Mouse (Mus musculus): Measurements from ENCODE around the gene Upp2. TPM values are rescaled to one million over a fixed set of nuclear protein-coding genes. Genes with fewer than 3 reads are reported as not detected.

Upp2 gene
- polyA plus RNA-seq, 1 experiment = 41.1 TPM

- Histone ChIP-seq H3K4me1 (ENCODE audit: control insufficient read depth, insufficient read depth, low read length) (peaks cover 4% of the 10 kb centered on the region; the same call in 1 of the 2 replicates), H3K27ac (ENCODE audit: insufficient read depth, low read length) (no peak overlapping the region), H3K4me3 (ENCODE audit: insufficient read depth, low read length) (no peak overlapping the region)
- no peak for TF ChIP-seq CTCF (IDR thresholded peaks at IDR 0.05; ENCODE audit: extremely low read depth, insufficient read depth, low read length)
- TF ChIP-seq POLR2A (IDR thresholded peaks at IDR 0.05; ENCODE audit: extremely low read depth, insufficient read depth, low read length) = no peak
Measured at GRCm38 (mm10) chr2:58597556-58597955, 30.5 kb downstream of the Upp2 start.

- Histone ChIP-seq H3K4me1 (ENCODE audit: control insufficient read depth, insufficient read depth, low read length) (peaks cover 4% of the 10 kb centered on the region; the same call in 1 of the 2 replicates), H3K4me3 (ENCODE audit: insufficient read depth, low read length) (no peak overlapping the region), H3K27ac (ENCODE audit: insufficient read depth, low read length) (no peak overlapping the region)
- TF ChIP-seq POLR2A (IDR thresholded peaks at IDR 0.05; ENCODE audit: extremely low read depth, insufficient read depth, low read length) (no peak), CTCF (IDR thresholded peaks at IDR 0.05; ENCODE audit: extremely low read depth, insufficient read depth, low read length) (no peak)
Measured at GRCm38 (mm10) chr2:58599639-58600038, 32.5 kb downstream of the Upp2 start.

DNA sequence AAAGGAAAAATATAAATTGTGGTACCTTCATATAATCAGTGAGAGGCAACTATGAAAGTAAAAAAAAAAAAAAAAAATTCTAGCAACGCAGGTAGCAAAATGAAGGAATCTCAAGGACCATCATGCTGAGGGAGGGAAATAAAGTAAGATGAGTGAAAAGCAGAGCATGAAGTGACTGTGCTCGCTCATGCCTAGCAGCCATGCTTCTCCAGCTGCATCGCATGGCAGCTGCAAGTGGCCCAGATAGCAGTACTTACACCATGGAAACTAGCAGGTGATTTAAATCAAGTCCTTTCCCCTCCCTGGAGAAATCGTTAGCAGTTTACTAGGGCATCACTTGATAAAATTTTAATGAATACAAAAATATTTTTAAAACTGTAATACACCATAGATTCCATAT is 34.3 kb downstream of the Upp2 start:
- H3K4me1 ChIP-seq (ENCODE audit: control insufficient read depth, insufficient read depth, low read length) = peaks cover 4% of the 10 kb centered on the region; the same call in 1 of the 2 replicates

DNA sequence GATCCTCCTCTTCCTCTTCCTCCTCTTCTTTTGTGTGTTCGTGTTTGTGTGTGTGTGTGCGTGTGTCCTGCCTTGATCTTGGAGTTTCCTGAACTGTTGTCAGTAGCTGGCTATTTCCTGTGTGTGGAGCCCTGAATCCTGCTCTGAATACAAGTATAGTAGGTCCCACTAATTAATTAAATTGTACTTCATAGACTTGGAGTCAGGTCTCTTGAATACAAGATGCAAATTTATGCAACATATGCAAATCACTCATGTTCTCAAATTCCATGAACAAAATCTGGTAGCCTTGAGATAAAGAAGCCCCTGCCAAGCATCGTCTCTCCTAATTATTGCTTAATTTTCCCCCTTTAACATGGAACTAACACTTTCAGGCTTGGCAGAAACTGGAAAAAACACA is 36.3 kb downstream of the Upp2 start:
- Histone ChIP-seq H3K27ac (ENCODE audit: insufficient read depth, low read length) (no peak overlapping the region), H3K4me1 (ENCODE audit: control insufficient read depth, insufficient read depth, low read length) (no peaks in the 10 kb centered on the region), H3K4me3 (ENCODE audit: insufficient read depth, low read length) (no peak overlapping the region)
- TF ChIP-seq POLR2A (IDR thresholded peaks at IDR 0.05; ENCODE audit: extremely low read depth, insufficient read depth, low read length) (no peak), CTCF (IDR thresholded peaks at IDR 0.05; ENCODE audit: extremely low read depth, insufficient read depth, low read length) (no peak)

More for the DNA sequence above, 34.3 kb downstream of the Upp2 start:
- TF ChIP-seq CTCF (IDR thresholded peaks at IDR 0.05; ENCODE audit: extremely low read depth, insufficient read depth, low read length) = no peak
- no peak for TF ChIP-seq POLR2A (IDR thresholded peaks at IDR 0.05; ENCODE audit: extremely low read depth, insufficient read depth, low read length)
- Histone ChIP-seq H3K27ac (ENCODE audit: insufficient read depth, low read length) (no peak overlapping the region), H3K4me3 (ENCODE audit: insufficient read depth, low read length) (no peak overlapping the region)

DNA sequence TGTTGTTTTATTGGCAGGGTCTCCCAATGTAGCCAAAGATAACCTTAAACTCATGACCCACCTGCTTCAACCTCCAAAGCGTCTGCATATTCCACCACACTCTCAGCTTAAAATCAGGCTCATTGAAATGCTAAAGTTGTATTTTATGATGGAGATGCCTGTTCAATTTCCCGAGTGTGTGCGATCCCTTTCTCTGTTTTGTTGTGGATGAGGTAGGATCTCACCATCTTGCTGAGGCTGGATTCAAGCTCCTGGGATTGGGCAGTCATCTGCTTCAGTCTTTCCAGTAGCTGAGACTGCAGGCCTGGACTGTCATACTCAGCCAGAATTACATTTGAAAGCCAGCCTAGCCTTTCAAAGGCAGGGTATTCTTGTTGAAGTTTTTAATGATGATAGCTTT is 37.7 kb downstream of the Upp2 start:
- Histone ChIP-seq H3K27ac (ENCODE audit: insufficient read depth, low read length) (no peak overlapping the region), H3K4me1 (ENCODE audit: control insufficient read depth, insufficient read depth, low read length) (no peaks in the 10 kb centered on the region), H3K4me3 (ENCODE audit: insufficient read depth, low read length) (no peak overlapping the region)
- TF ChIP-seq CTCF (IDR thresholded peaks at IDR 0.05; ENCODE audit: extremely low read depth, insufficient read depth, low read length) (no peak), POLR2A (IDR thresholded peaks at IDR 0.05; ENCODE audit: extremely low read depth, insufficient read depth, low read length) (no peak)

GRCm38 (mm10) chr2:58613720-58614119 is 46.6 kb downstream of the Upp2 start:
- no peak overlapping the region for H3K4me3 ChIP-seq (ENCODE audit: insufficient read depth, low read length)
- no peak overlapping the region for H3K27ac ChIP-seq (ENCODE audit: insufficient read depth, low read length)
- no peak for TF ChIP-seq POLR2A (IDR thresholded peaks at IDR 0.05; ENCODE audit: extremely low read depth, insufficient read depth, low read length)
- no peak for TF ChIP-seq CTCF (IDR thresholded peaks at IDR 0.05; ENCODE audit: extremely low read depth, insufficient read depth, low read length)
- no peaks in the 10 kb centered on the region for H3K4me1 ChIP-seq (ENCODE audit: control insufficient read depth, insufficient read depth, low read length)

DNA sequence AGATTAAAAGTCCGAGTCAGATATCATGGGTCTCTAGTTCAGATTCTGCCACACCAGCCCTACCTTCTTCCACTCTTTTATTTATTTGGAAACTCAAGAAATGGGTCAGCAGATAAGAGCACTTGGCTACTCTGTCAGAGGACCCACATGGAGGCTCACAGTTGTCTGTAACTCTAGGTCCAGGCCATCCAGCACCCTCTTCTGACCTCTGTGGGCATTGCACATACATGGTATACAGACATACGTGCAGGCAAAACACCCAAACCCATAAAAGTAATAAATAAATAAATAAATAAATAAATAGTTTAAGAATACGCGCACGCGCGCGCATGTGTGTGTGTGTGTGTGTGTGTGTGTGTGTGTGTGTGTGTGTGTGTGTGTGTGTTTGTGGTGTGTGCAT is 47.8 kb downstream of the Upp2 start:
- no peak overlapping the region for H3K27ac ChIP-seq (ENCODE audit: insufficient read depth, low read length)
- H3K4me3 ChIP-seq (ENCODE audit: insufficient read depth, low read length) = no peak overlapping the region
- H3K4me1 ChIP-seq (ENCODE audit: control insufficient read depth, insufficient read depth, low read length) = no peaks in the 10 kb centered on the region
- no peak for TF ChIP-seq CTCF (IDR thresholded peaks at IDR 0.05; ENCODE audit: extremely low read depth, insufficient read depth, low read length)
- TF ChIP-seq POLR2A (IDR thresholded peaks at IDR 0.05; ENCODE audit: extremely low read depth, insufficient read depth, low read length) = no peak

GRCm38 (mm10) chr2:58615766-58616165 is 48.7 kb downstream of the Upp2 start:
- Histone ChIP-seq H3K4me3 (ENCODE audit: insufficient read depth, low read length) (no peak overlapping the region), H3K4me1 (ENCODE audit: control insufficient read depth, insufficient read depth, low read length) (no peaks in the 10 kb centered on the region), H3K27ac (ENCODE audit: insufficient read depth, low read length) (no peak overlapping the region)
- no peak for TF ChIP-seq POLR2A (IDR thresholded peaks at IDR 0.05; ENCODE audit: extremely low read depth, insufficient read depth, low read length)

GRCm38 (mm10) chr2:58625186-58625585 is 58.1 kb downstream of the Upp2 start:
- H3K4me3 ChIP-seq (ENCODE audit: insufficient read depth, low read length) = no peak overlapping the region
- no peaks in the 10 kb centered on the region for H3K4me1 ChIP-seq (ENCODE audit: control insufficient read depth, insufficient read depth, low read length)
- no peak overlapping the region for H3K27ac ChIP-seq (ENCODE audit: insufficient read depth, low read length)
- TF ChIP-seq POLR2A (IDR thresholded peaks at IDR 0.05; ENCODE audit: extremely low read depth, insufficient read depth, low read length) = no peak

DNA sequence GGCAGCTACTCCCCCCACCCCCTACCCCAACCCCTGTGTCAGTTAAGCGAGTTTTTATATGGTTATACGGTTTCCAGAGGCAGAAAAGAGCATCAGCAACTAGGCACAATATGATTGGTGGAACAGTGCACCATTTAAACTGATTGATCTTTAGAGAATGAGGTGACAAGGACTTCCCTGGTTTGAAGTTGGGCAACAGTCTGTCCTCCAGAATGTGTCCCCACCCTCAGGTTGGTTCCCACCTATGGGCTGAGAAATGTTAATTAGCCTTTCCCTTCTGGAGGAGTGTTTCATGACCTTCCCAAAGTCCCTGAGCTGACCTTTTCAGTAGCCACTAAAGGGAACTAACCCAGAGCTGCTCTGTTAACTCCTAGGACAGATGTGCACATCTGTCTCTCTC is 58.6 kb downstream of the Upp2 start:
- no peaks in the 10 kb centered on the region for H3K4me1 ChIP-seq (ENCODE audit: control insufficient read depth, insufficient read depth, low read length)
- no peak overlapping the region for H3K27ac ChIP-seq (ENCODE audit: insufficient read depth, low read length)
- TF ChIP-seq POLR2A (IDR thresholded peaks at IDR 0.05; ENCODE audit: extremely low read depth, insufficient read depth, low read length) = no peak
- no peak for TF ChIP-seq CTCF (IDR thresholded peaks at IDR 0.05; ENCODE audit: extremely low read depth, insufficient read depth, low read length)
- no peak overlapping the region for H3K4me3 ChIP-seq (ENCODE audit: insufficient read depth, low read length)

Measured in cortical plate, adult 2 months (tissue).